Mouse (Mus musculus) R1 (cell line): ENCODE measurements around the gene Magi1.

Experiments
- DNase-seq: peaks from one replicate; pipeline ENCODE4 v3.0.0-alpha.2; 2018; ENCODE audit warnings: low read depth, low spot score

The Magi1 gene

GRCm38 (mm10) chr6:93728791-93729190 is 554.9 kb downstream of the Magi1 start:
- DNase-seq, result no peak

- no peak for DNase-seq
These were observed 556.0 kb downstream of the Magi1 start for GRCm38 (mm10) chr6:93727630-93728178.

GRCm38 (mm10) chr6:93726829-93727455 is 556.8 kb downstream of the Magi1 start:
- DNase-seq, result no peak

- DNase-seq, result no peak
These were observed 557.6 kb downstream of the Magi1 start for GRCm38 (mm10) chr6:93726121-93726520.

GRCm38 (mm10) chr6:93724749-93725148 is 559.0 kb downstream of the Magi1 start:
- peak; percentile 78 for DNase-seq

GRCm38 (mm10) chr6:93723226-93723625 is 560.5 kb downstream of the Magi1 start:
- DNase-seq, result no peak

- DNase-seq, result no peak
These were observed 564.2 kb downstream of the Magi1 start for GRCm38 (mm10) chr6:93719532-93719931.

GRCm38 (mm10) chr6:93718385-93718784 is 565.3 kb downstream of the Magi1 start:
- DNase-seq, result no peak

- no peak for DNase-seq
These were observed 565.8 kb downstream of the Magi1 start for GRCm38 (mm10) chr6:93717826-93718375.

GRCm38 (mm10) chr6:93716686-93717625 is 566.8 kb downstream of the Magi1 start:
- peak; percentile 71 for DNase-seq

GRCm38 (mm10) chr6:93715181-93716180 is 568.2 kb downstream of the Magi1 start:
- no peak for DNase-seq

GRCm38 (mm10) chr6:93704350-93704749 is 579.4 kb downstream of the Magi1 start:
- DNase-seq, result peak; percentile 57

- no peak for DNase-seq
These were observed 584.3 kb downstream of the Magi1 start for GRCm38 (mm10) chr6:93699436-93699835.

GRCm38 (mm10) chr6:93697956-93698355 is 585.8 kb downstream of the Magi1 start:
- no peak for DNase-seq

GRCm38 (mm10) chr6:93678766-93679165 is 605.0 kb downstream of the Magi1 start:
- DNase-seq, result peak; percentile 72

- peak; percentile 22 for DNase-seq
These were observed 617.0 kb downstream of the Magi1 start for GRCm38 (mm10) chr6:93666731-93667130.

GRCm38 (mm10) chr6:93665056-93665805 is 618.5 kb downstream of the Magi1 start:
- peak; percentile 71 for DNase-seq

GRCm38 (mm10) chr6:93661139-93661538 is 622.6 kb downstream of the Magi1 start:
- no peak for DNase-seq

GRCm38 (mm10) chr6:93659534-93659933 is 624.2 kb downstream of the Magi1 start:
- no peak for DNase-seq
